Mouse (Mus musculus) heart, adult 2 months (tissue): Measurements from ENCODE around the gene Prcc.

Experiments used
- CTCF ChIP-seq: fragments of 200-600 bp; IDR thresholded peaks from 2 replicates; pipeline ENCODE4 v1.8.1; 2022; ENCODE audit warnings: antibody characterized with exemption, mild to moderate bottlenecking, moderate library complexity
- POLR2A ChIP-seq: fragments of 200-500 bp; IDR thresholded peaks from 2 replicates; pipeline ENCODE4 v1.6.1; 2011; ENCODE audit warnings: mild to moderate bottlenecking, low read depth, low read length, control low read depth; ENCODE audit not compliant: insufficient read depth

- no peak for TF ChIP-seq CTCF
- no peak for TF ChIP-seq POLR2A
Measured at GRCm38 (mm10) chr3:87846650-87847110, 38.7 kb downstream of the Prcc start, which contains the start of gene Sh2d2a.
